Mouse (Mus musculus) forebrain, embryonic 11.5 days (tissue): ENCODE results near the gene Gm9999. TPM values are rescaled to one million over a fixed set of nuclear protein-coding genes. Genes with fewer than 3 reads are reported as not detected.
A peak's percentile ranks its signal among the peaks of the same experiment; 100 is the strongest.

ENCODE experiments used
- ATAC-seq: fragments of 200-750 bp; cut with Nextera tagmentation; replicated peaks from 2 replicates; pipeline ENCODE4 v1.8.0; 2017; ENCODE audit warnings: moderate TSS enrichment; ENCODE audit not compliant: low FRiP score
- DNase-seq: peaks from one replicate; pipeline ENCODE4 v3.0.0-alpha.2; 2017; ENCODE audit warnings: low spot score
- H3K27ac ChIP-seq: fragments of 300-500 bp; sonication (generic); 2 replicates; pipeline ENCODE4 v1.5.1; 2014; ENCODE audit warnings: low read depth, low read length
- H3K27me3 ChIP-seq: fragments of 300-500 bp; sonication (generic); 2 replicates; pipeline ENCODE4 v1.6.1; 2014; ENCODE audit warnings: mild to moderate bottlenecking, low read length, mixed read lengths; ENCODE audit not compliant: control insufficient read depth, insufficient read depth
- H3K36me3 ChIP-seq: fragments of 300-500 bp; sonication (generic); 2 replicates; pipeline ENCODE4 v1.6.1; 2014; ENCODE audit warnings: mild to moderate bottlenecking, low read length, moderate library complexity, mixed read lengths; ENCODE audit not compliant: control insufficient read depth, insufficient read depth
- H3K4me1 ChIP-seq: fragments of 300-500 bp; sonication (generic); replicated peaks from 2 replicates; pipeline ENCODE4 v1.6.1; 2014; ENCODE audit warnings: low read length, mixed read lengths; ENCODE audit not compliant: control insufficient read depth, insufficient read depth
- H3K4me2 ChIP-seq: fragments of 300-500 bp; sonication (generic); 2 replicates; pipeline ENCODE4 v1.6.1; 2014; ENCODE audit warnings: low read depth, mild to moderate bottlenecking, low read length, moderate library complexity, mixed read lengths; ENCODE audit not compliant: severe bottlenecking
- H3K4me3 ChIP-seq: fragments of 300-500 bp; sonication (generic); 2 replicates; pipeline ENCODE4 v1.5.1; 2014; ENCODE audit warnings: low read depth, low read length
- H3K9ac ChIP-seq: fragments of 300-500 bp; sonication (generic); 2 replicates; pipeline ENCODE4 v1.6.1; 2014; ENCODE audit warnings: low read length
- H3K9me3 ChIP-seq: fragments of 300-500 bp; sonication (generic); 2 replicates; pipeline ENCODE4 v1.6.1; 2016; ENCODE audit warnings: low read length, mixed read lengths; ENCODE audit not compliant: control insufficient read depth
- WGBS: fragments of 180-500 bp; shearing (Covaris S2); extraction: QIAGEN DNeasy Blood & Tissue Kit; methylation state at CpG from one replicate; pipeline ENCODE4 v1.1.7; 2014; 5-methylcytosine and 5-hydroxymethylcytosine counted together
- polyA plus RNA-seq: library from polyadenylated mRNA; unstranded; fragments of >200 nt; fragmentation: Nextera tagmentation; extraction: Ambion mirVana; gene quantifications from 2 replicates; pipeline ENCODE4 v1.2.1, GENCODE M21; 2014

The Gm9999 gene
- polyA plus RNA-seq: not detected in 2 replicates

DNA sequence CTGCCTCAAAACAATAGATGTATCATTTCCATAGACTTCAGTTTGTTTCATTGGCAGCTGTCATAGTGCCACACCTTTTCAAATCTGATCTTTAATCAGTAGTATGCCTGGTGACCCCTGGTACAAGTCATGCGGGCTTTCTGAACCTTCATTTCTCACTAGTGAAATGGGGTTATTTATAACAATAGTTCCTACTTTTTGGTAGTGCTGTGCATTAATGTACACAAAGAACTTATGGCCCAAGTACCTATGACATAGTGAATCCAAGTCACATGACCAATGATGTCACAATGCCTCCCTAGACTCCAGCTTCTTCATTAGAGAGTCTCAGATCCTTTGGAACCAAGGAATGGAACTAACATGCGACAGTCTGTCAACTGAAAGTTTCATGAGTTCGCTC, at the start of gene Gm9999:
TSS of gene Gm9999 (plus strand) at position 301 of the 400 bp plus-strand sequence.
- H3K27ac ChIP-seq: no peak within 1 kb of the TSS
- H3K9ac ChIP-seq: no peak within 1 kb of the TSS
- no peaks in the 10 kb centered on the region for H3K27me3 ChIP-seq
- WGBS: 92% methylated on average over 3 of the region's 3 CpGs
- no peaks in the 10 kb centered on the region for H3K4me1 ChIP-seq
- ATAC-seq (no peak), DNase-seq (no peak)
- H3K36me3 ChIP-seq: no peaks in the 10 kb centered on the region
- no peak within 1 kb of the TSS for H3K4me3 ChIP-seq
- H3K4me2 ChIP-seq: no peak within 1 kb of the TSS
- no peaks in the 10 kb centered on the region for H3K9me3 ChIP-seq

DNA sequence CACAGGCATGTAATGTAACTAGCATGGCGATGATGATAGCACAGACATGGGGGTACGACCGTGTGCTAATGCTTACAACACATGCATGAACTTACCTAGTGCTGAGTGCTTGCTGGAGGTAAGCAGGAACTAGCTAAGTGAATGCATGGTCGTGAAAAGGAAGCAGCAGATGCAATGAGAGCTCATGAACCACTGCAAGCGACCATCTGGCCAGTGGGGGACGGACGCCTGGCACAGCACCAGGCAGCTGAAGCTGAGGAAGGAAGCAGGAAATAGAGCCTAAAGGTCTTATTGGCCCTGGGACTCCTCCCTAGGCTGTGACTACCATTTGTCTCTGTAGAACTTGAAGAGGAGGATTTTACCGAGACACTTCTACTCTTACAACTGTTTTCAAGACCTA, 48.6 kb upstream of the Gm9999 start:
- ATAC-seq: no peak
- Histone ChIP-seq H3K4me3 (no peak overlapping the region), H3K4me1 (no peaks in the 10 kb centered on the region), H3K27me3 (no peaks in the 10 kb centered on the region), H3K4me2 (no peak overlapping the region), H3K9ac (no peak overlapping the region), H3K27ac (no peak overlapping the region), H3K36me3 (no peaks in the 10 kb centered on the region; the same call in 1 of the 2 replicates), H3K9me3 (no peaks in the 10 kb centered on the region)
- WGBS: 88% methylated on average over 8 of the region's 8 CpGs
- DNase-seq: no peak

DNA sequence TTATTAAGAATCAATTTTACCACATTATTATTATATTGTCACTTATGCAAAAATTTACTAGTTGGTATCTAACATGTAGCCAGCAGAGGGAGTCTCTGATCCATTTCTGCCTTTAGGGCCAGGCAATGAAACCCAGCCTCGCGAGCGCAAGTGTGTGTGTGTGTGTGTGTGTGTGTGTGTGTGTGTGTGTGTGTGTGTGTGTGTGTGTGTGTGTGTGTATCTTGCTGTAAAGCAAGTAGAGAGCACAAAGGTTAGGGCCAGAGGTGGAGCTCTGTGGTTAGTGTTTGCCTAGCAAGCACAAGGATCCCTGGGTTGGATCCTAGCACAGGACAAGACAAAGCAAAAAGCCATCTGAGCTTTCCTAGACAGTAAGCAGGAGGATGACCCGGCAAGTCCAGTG, 47.5 kb upstream of the Gm9999 start:
- no peak for ATAC-seq
- H3K9me3 ChIP-seq: no peaks in the 10 kb centered on the region
- 55% methylated on average over 4 of the region's 4 CpGs for WGBS

GRCm38 (mm10) chr7:46957831-46958691, 25.3 kb upstream of the Gm9999 start, which contains the start of gene Uevld:
TSS of gene Uevld (minus strand) at chr7:46958527.
- no peaks in the 10 kb centered on the region for H3K27me3 ChIP-seq
- 1% methylated on average over 51 of the region's 51 CpGs for whole genome bisulfite sequencing
- DNase-seq: peak; percentile 96
- H3K36me3 ChIP-seq: peaks cover 2% of the 10 kb centered on the region; the same call in 1 of the 2 replicates
- ATAC-seq: peak; percentile 92
- peak within 1 kb of the TSS; percentile 86 for H3K4me2 ChIP-seq
- H3K9me3 ChIP-seq: no peaks in the 10 kb centered on the region
- H3K27ac ChIP-seq: no peak within 1 kb of the TSS
- H3K9ac ChIP-seq: peak within 1 kb of the TSS; percentile 83
- H3K4me3 ChIP-seq: peak within 1 kb of the TSS; percentile 73
- peaks cover 2% of the 10 kb centered on the region; the same call in 1 of the 2 replicates for H3K4me1 ChIP-seq

More for the DNA sequence above, 47.5 kb upstream of the Gm9999 start:
- Histone ChIP-seq H3K27me3 (no peaks in the 10 kb centered on the region), H3K36me3 (no peaks in the 10 kb centered on the region; the same call in 1 of the 2 replicates), H3K4me1 (no peaks in the 10 kb centered on the region), H3K4me2 (no peak overlapping the region), H3K27ac (no peak overlapping the region), H3K9ac (no peak overlapping the region), H3K4me3 (no peak overlapping the region)
- no peak for DNase-seq

- 23% methylated on average over 9 of the region's 9 CpGs for WGBS
- ATAC-seq: no peak
Observed at GRCm38 (mm10) chr7:46958853-46959252, 24.5 kb upstream of the Gm9999 start.

DNA sequence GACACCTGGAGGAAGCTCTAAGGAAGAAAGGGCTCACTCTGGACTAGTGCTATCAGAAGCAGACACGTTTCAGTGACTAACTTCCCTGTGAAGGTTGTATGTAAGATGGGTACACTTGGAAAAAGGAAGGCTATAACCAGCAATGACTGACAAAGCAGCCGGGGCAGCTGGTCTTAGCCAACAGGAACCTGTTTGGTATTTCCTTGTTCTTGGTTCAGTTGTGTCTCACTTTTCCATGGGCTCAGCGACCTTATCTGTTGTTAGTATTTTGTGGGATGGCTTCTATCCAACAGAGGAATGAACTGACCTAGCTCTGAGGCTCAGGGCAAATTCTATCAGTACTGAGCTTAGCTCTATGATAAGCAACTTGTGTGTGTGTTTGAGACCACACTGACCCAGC, 22.4 kb upstream of the Gm9999 start:
- H3K4me2 ChIP-seq: no peak overlapping the region
- H3K27me3 ChIP-seq: no peaks in the 10 kb centered on the region
- ATAC-seq (no peak), DNase-seq (no peak)
- H3K9me3 ChIP-seq: no peaks in the 10 kb centered on the region
- 72% methylated on average over 3 of the region's 3 CpGs for WGBS
- H3K36me3 ChIP-seq: no peaks in the 10 kb centered on the region
- H3K4me3 ChIP-seq: no peak overlapping the region
- no peak overlapping the region for H3K27ac ChIP-seq
- no peak overlapping the region for H3K9ac ChIP-seq
- peaks cover 2% of the 10 kb centered on the region; the same call in 1 of the 2 replicates for H3K4me1 ChIP-seq

More at GRCm38 (mm10) chr7:46958853-46959252, 24.5 kb upstream of the Gm9999 start:
- H3K4me3 ChIP-seq: peak overlapping the region; percentile 73
- peak overlapping the region; percentile 83 for H3K9ac ChIP-seq
- no peak for DNase-seq
- H3K36me3 ChIP-seq: peaks cover 2% of the 10 kb centered on the region; the same call in 1 of the 2 replicates
- H3K9me3 ChIP-seq: no peaks in the 10 kb centered on the region
- H3K27me3 ChIP-seq: no peaks in the 10 kb centered on the region
- H3K27ac ChIP-seq: no peak overlapping the region
- H3K4me2 ChIP-seq: peak overlapping the region; percentile 86
- peaks cover 2% of the 10 kb centered on the region; the same call in 1 of the 2 replicates for H3K4me1 ChIP-seq

GRCm38 (mm10) chr7:46962132-46962531, 21.2 kb upstream of the Gm9999 start:
- Histone ChIP-seq H3K4me3 (no peak overlapping the region), H3K4me1 (peaks cover 2% of the 10 kb centered on the region; the same call in 1 of the 2 replicates), H3K9me3 (no peaks in the 10 kb centered on the region), H3K27ac (no peak overlapping the region), H3K4me2 (no peak overlapping the region), H3K27me3 (no peaks in the 10 kb centered on the region), H3K9ac (no peak overlapping the region), H3K36me3 (no peaks in the 10 kb centered on the region)
- ATAC-seq (no peak), DNase-seq (no peak)

- DNase-seq (peak; percentile 83), ATAC-seq (peak; percentile 84)
- peak overlapping the region; percentile 24; the same call in 1 of the 2 replicates for H3K4me2 ChIP-seq
- H3K9me3 ChIP-seq: no peaks in the 10 kb centered on the region
- no peak overlapping the region for H3K27ac ChIP-seq
- under 1% methylated on average over 9 of the region's 9 CpGs for WGBS
- H3K4me3 ChIP-seq: no peak overlapping the region
- H3K27me3 ChIP-seq: no peaks in the 10 kb centered on the region
- H3K9ac ChIP-seq: peak overlapping the region; percentile 27; the same call in 1 of the 2 replicates
- no peaks in the 10 kb centered on the region for H3K36me3 ChIP-seq
- no peaks in the 10 kb centered on the region for H3K4me1 ChIP-seq
Observed at GRCm38 (mm10) chr7:46962806-46963618, 20.4 kb upstream of the Gm9999 start.
